Mouse (Mus musculus): ENCODE data around the gene Pskh1. TPM values are rescaled to one million over a fixed set of nuclear protein-coding genes. Genes with fewer than 3 reads are reported as not detected.

Pskh1 gene
- polyA plus RNA-seq, 1 experiment from 2014 or later = 40.2 TPM

DNA sequence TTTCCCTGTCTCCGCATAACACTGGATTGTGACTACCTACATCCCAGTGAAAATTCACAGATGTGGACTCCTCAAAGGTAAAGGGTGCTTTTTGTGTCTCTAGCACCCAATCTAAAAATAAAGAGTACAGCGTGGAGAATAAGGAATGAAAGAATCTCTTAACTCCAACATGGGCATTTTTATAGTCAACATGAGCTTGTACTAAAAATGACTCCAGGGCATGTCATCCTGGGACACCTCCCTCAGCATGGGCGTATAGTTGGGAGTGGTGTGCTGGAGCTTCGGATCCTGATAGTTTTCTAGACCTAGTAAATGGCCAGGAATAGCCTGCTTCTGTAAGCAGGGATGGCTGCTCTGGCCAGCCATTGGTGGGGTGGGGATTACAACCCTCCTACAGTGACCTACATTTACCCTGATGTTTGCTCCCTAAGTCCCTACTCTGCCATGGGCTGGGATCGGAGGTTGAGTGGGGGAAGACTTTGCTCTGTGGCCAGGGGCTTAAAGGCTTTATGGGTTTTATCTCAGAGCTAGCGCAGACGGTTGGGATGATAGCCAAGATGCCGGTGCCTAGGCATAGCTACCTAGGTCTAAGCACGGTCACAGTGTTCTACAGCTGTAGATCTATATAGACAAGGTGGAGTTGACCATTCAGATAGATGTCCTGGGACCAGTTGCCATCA is 2.3 kb upstream of the Pskh1 start:
- no peak overlapping the region for H3K27ac ChIP-seq (replicated peaks)
- no peak overlapping the region for H3K4me2 ChIP-seq (replicated peaks)
- peaks cover 14% of the 10 kb centered on the region for H3K36me3 ChIP-seq
- no peak overlapping the region for H3K4me3 ChIP-seq (replicated peaks)
- H3K27me3 ChIP-seq = no peaks in the 10 kb centered on the region
- no peak overlapping the region for H3K9ac ChIP-seq
- ATAC-seq (ENCODE audit: insufficient number of reproducible peaks, low FRiP score, low TSS enrichment, low read depth) = no peak
- peaks cover 16% of the 10 kb centered on the region for H3K4me1 ChIP-seq
- 73% methylated on average over 9 of the region's 9 CpGs for WGBS
- H3K9me3 ChIP-seq (replicated peaks) = no peaks in the 10 kb centered on the region

- Histone ChIP-seq H3K4me3 (replicated peaks) (peak overlapping the region; percentile 93), H3K9me3 (replicated peaks) (no peaks in the 10 kb centered on the region), H3K27me3 (no peaks in the 10 kb centered on the region), H3K27ac (replicated peaks) (peak overlapping the region; percentile 91), H3K4me2 (replicated peaks) (peak overlapping the region; percentile 75), H3K36me3 (no peaks in the 10 kb centered on the region), H3K9ac (peak overlapping the region; percentile 100), H3K4me1 (peaks cover 10% of the 10 kb centered on the region; the same call in 1 of the 2 replicates)
- no peak for ATAC-seq (ENCODE audit: insufficient number of reproducible peaks, low FRiP score, low TSS enrichment, low read depth)
- WGBS = 25% methylated on average over 16 of the region's 16 CpGs
These were observed 838 bp downstream of the Pskh1 start for GRCm38 (mm10) chr8:105900941-105901616.

GRCm38 (mm10) chr8:105919390-105919789 is 19.1 kb downstream of the Pskh1 start:
- H3K9me3 ChIP-seq (replicated peaks) = no peaks in the 10 kb centered on the region
- no peaks in the 10 kb centered on the region for H3K27me3 ChIP-seq
- H3K27ac ChIP-seq (replicated peaks) = no peak overlapping the region
- no peak overlapping the region for H3K4me2 ChIP-seq (replicated peaks)
- 92% methylated on average over 3 of the region's 3 CpGs for WGBS
- H3K4me3 ChIP-seq (replicated peaks) = no peak overlapping the region
- peaks cover 37% of the 10 kb centered on the region for H3K36me3 ChIP-seq
- no peak overlapping the region for H3K9ac ChIP-seq
- ATAC-seq (ENCODE audit: insufficient number of reproducible peaks, low FRiP score, low TSS enrichment, low read depth) = no peak
- H3K4me1 ChIP-seq = no peaks in the 10 kb centered on the region

- H3K27ac ChIP-seq (replicated peaks) = no peak overlapping the region
- H3K4me1 ChIP-seq = no peaks in the 10 kb centered on the region
- no peak overlapping the region for H3K4me2 ChIP-seq (replicated peaks)
- H3K9ac ChIP-seq = no peak overlapping the region
- no peak overlapping the region for H3K4me3 ChIP-seq (replicated peaks)
- no peak for ATAC-seq (ENCODE audit: insufficient number of reproducible peaks, low FRiP score, low TSS enrichment, low read depth)
- WGBS = 60% methylated on average over 3 of the region's 3 CpGs
- H3K27me3 ChIP-seq = no peaks in the 10 kb centered on the region
- H3K9me3 ChIP-seq (replicated peaks) = no peaks in the 10 kb centered on the region
- peaks cover 29% of the 10 kb centered on the region for H3K36me3 ChIP-seq
These were observed 24.9 kb downstream of the Pskh1 start for GRCm38 (mm10) chr8:105925123-105925522.

DNA sequence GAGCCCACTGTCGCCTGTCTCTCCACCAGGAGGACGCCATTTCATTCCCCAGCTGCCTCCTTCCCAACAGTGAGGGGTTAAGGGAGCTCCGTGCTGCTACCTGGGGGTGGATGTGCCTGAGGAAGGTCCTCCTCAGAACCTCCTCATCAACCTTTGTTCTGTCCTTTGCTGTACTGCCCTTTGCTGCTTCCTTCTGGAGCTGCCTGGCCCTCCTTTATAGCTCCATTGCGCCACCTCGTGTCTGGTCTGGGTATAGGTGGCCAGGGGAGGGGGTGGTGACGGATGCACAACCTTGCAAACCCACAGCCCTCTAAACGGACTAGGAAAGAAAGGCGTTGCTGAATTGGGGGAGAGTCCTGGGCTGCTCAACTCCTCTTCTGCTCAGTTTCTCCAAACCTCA is 30.4 kb downstream of the Pskh1 start:
- Histone ChIP-seq H3K27ac (replicated peaks) (no peak overlapping the region), H3K9me3 (replicated peaks) (no peaks in the 10 kb centered on the region), H3K4me1 (peaks cover 3% of the 10 kb centered on the region; the same call in 1 of the 2 replicates), H3K9ac (no peak overlapping the region; the same call in 1 of the 2 replicates), H3K36me3 (peaks cover 45% of the 10 kb centered on the region), H3K4me2 (replicated peaks) (no peak overlapping the region), H3K4me3 (replicated peaks) (no peak overlapping the region), H3K27me3 (no peaks in the 10 kb centered on the region)
- ATAC-seq (ENCODE audit: insufficient number of reproducible peaks, low FRiP score, low TSS enrichment, low read depth) = 0 out of 2 replicates have a peak, but pooled peaks have one; percentile 12
- WGBS = 18% methylated on average over 8 of the region's 8 CpGs

- no peak for ATAC-seq (ENCODE audit: insufficient number of reproducible peaks, low FRiP score, low TSS enrichment, low read depth)
- Histone ChIP-seq H3K36me3 (peaks cover 43% of the 10 kb centered on the region), H3K9me3 (replicated peaks) (no peaks in the 10 kb centered on the region), H3K27me3 (no peaks in the 10 kb centered on the region), H3K4me2 (replicated peaks) (no peak overlapping the region), H3K9ac (no peak overlapping the region), H3K4me1 (peaks cover 10% of the 10 kb centered on the region), H3K27ac (replicated peaks) (no peak overlapping the region), H3K4me3 (replicated peaks) (no peak overlapping the region)
- 96% methylated on average over 3 of the region's 3 CpGs for WGBS
These were observed 31.0 kb downstream of the Pskh1 start for GRCm38 (mm10) chr8:105931271-105931670.

DNA sequence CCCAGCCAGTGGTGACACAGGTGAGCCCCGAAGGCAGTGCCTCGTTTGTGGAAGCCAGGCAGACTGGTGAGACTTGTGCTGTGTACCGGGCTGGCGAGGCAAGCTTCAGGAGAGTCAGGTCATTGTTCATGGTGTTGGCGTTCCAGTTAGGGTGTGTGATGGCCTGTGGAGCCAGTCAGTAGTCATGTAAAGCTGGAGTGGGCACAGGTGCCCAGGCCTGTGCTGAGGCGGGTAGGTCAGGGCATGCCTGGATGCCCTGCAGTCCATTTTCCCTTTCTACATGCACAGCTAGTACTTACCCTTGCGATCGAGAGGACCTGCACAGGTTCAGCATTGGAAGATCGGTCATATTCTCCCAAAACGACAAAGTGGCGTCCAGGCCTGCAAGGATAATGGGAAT is 32.3 kb downstream of the Pskh1 start:
- 91% methylated on average over 11 of the region's 11 CpGs for WGBS

GRCm38 (mm10) chr8:105933762-105934161 is 33.5 kb downstream of the Pskh1 start, which contains the start of gene Ctrl:
TSS of gene Ctrl (minus strand) at chr8:105933862.
- Histone ChIP-seq H3K4me3 (replicated peaks) (no peak within 1 kb of the TSS), H3K27me3 (no peaks in the 10 kb centered on the region), H3K27ac (replicated peaks) (no peak within 1 kb of the TSS), H3K9me3 (replicated peaks) (no peaks in the 10 kb centered on the region), H3K36me3 (peaks cover 34% of the 10 kb centered on the region), H3K4me2 (replicated peaks) (no peak within 1 kb of the TSS), H3K4me1 (peaks cover 20% of the 10 kb centered on the region), H3K9ac (no peak within 1 kb of the TSS)
- 100% methylated on average over 2 of the region's 2 CpGs for whole genome bisulfite sequencing
- no peak for ATAC-seq (ENCODE audit: insufficient number of reproducible peaks, low FRiP score, low TSS enrichment, low read depth)

More for the DNA sequence above, 32.3 kb downstream of the Pskh1 start:
- Histone ChIP-seq H3K36me3 (peaks cover 34% of the 10 kb centered on the region), H3K4me1 (peaks cover 13% of the 10 kb centered on the region), H3K27ac (replicated peaks) (no peak overlapping the region), H3K4me3 (replicated peaks) (no peak overlapping the region), H3K4me2 (replicated peaks) (no peak overlapping the region), H3K9ac (no peak overlapping the region), H3K9me3 (replicated peaks) (no peaks in the 10 kb centered on the region), H3K27me3 (no peaks in the 10 kb centered on the region)
- no peak for ATAC-seq (ENCODE audit: insufficient number of reproducible peaks, low FRiP score, low TSS enrichment, low read depth)

DNA sequence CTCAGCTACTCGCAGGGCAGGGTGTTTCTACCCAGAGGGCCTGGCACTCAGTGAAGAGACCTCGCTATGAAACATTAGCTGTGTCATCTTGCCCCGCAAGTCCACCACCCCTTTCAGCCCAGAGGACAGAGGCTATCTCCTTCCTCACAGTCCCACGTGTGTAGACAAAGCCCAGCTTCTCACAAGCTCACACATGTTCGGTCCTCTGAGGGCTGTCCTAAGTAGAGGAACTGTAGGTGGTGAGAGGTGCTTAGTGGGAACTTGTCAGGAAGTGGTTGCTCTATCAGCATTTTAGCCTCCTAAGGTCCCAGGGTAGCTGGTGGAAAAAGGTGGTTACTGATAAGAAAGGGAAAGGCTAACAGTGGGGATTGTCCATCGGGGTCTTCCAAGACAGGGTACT is 34.9 kb downstream of the Pskh1 start:
- Histone ChIP-seq H3K27me3 (no peaks in the 10 kb centered on the region), H3K4me3 (replicated peaks) (no peak overlapping the region), H3K9ac (no peak overlapping the region), H3K4me2 (replicated peaks) (no peak overlapping the region), H3K27ac (replicated peaks) (no peak overlapping the region), H3K4me1 (peaks cover 20% of the 10 kb centered on the region), H3K36me3 (peaks cover 38% of the 10 kb centered on the region), H3K9me3 (replicated peaks) (no peaks in the 10 kb centered on the region)
- ATAC-seq (ENCODE audit: insufficient number of reproducible peaks, low FRiP score, low TSS enrichment, low read depth) = no peak
- WGBS = 66% methylated on average over 6 of the region's 6 CpGs

DNA sequence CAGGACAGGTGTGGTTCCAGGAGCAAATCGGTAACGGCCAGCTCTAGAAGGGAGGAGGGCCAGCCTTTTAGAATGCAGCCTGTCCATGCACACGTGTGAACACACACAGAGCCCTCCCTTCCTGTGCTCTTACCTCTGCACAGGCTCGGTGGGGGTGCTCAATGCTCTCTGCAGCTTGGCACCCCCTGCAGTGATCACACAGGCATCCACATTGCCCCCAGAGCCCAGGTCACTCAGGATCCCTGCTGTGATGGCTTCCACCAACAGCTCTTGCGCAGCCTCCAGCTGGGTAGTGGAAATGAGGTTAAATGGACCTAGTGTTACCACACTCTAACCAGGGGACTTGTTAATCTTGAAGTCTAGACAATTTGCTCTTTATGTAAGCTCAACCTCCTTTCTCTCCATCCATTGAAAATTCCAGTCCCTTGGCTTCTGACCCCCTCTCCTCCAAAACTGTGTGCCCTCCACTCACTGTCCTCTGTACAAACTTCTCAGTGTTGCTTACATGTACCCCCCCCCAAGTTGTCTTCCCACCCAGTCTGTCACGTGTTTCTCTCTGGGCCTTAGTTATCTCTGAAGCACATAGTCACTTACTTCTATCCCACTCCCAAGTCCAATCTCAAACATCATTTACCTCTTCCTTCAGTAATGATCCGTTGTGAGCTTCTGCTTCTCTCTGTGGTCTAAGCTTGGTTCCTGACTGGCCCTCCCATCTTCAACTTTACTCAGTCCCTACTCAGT is 35.8 kb downstream of the Pskh1 start:
- peak overlapping the region; percentile 87 for H3K4me3 ChIP-seq (replicated peaks)
- no peaks in the 10 kb centered on the region for H3K27me3 ChIP-seq
- peak overlapping the region; percentile 94 for H3K4me2 ChIP-seq (replicated peaks)
- peaks cover 17% of the 10 kb centered on the region for H3K4me1 ChIP-seq
- 0 out of 2 replicates have a peak overlapping the region, but pooled peaks have one; percentile 83 for H3K27ac ChIP-seq (replicated peaks)
- 30% methylated on average over 7 of the region's 7 CpGs for WGBS
- peaks cover 41% of the 10 kb centered on the region for H3K36me3 ChIP-seq
- 0 out of 2 replicates have a peak overlapping the region, but pooled peaks have one; percentile 71 for H3K9ac ChIP-seq
- H3K9me3 ChIP-seq (replicated peaks) = no peaks in the 10 kb centered on the region
- ATAC-seq (ENCODE audit: insufficient number of reproducible peaks, low FRiP score, low TSS enrichment, low read depth) = no peak

- Histone ChIP-seq H3K9ac (peak overlapping the region; percentile 71), H3K27ac (replicated peaks) (peak overlapping the region; percentile 83), H3K9me3 (replicated peaks) (no peaks in the 10 kb centered on the region), H3K27me3 (no peaks in the 10 kb centered on the region), H3K36me3 (peaks cover 41% of the 10 kb centered on the region), H3K4me1 (peaks cover 17% of the 10 kb centered on the region), H3K4me2 (replicated peaks) (peak overlapping the region; percentile 94), H3K4me3 (replicated peaks) (peak overlapping the region; percentile 87)
- peak; percentile 71 for ATAC-seq (ENCODE audit: insufficient number of reproducible peaks, low FRiP score, low TSS enrichment, low read depth)
- under 1% methylated on average over 30 of the region's 30 CpGs for WGBS
These were observed 36.7 kb downstream of the Pskh1 start for GRCm38 (mm10) chr8:105936866-105937475.

Measured in embryonic facial prominence, embryonic 15.5 days (tissue).